ENCODE assay signal across 8 mouse cellular contexts in the genomic region with DNA sequence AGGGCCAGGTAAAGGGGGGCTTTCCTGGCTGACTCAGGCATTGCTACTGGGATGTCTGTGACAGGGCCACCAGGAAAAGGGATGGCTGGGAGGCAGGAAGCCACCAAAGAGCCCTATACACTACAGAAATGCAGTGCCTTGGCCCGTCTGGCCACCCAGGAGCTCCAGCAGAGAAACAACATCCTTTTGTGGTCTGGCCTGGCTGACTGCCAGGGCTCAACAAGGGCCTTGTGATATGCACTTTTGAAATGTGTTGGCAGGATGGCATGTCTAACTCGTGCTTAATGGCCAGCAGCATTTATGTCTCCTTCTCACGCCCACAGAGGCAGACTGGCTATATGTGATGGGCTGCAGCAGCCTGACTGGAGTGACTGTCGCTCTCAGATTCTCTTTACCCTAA.
DNase-seq lines count a peak whose midpoint lies in the region; ATAC-seq and TF ChIP-seq lines count a peak whose summit lies in the region.

No protein-coding gene starts in this region.

- H3K27me3 ChIP-seq in embryonic facial prominence, embryonic 11.5 days (ENCODE audit: control insufficient read depth, insufficient read depth, low read length) = no peaks in the 10 kb centered on the region
- no peaks in the 10 kb centered on the region for H3K27me3 ChIP-seq in lung, embryonic 15.5 days

- TF ChIP-seq CTCF in layer of hippocampus, adult 2 months (conservative IDR thresholded peaks at IDR 0.05) = no peak

- peak overlapping the region; percentile 69 for H3K27ac ChIP-seq in layer of hippocampus, adult 2 months
- no peak overlapping the region for H3K27ac ChIP-seq in embryonic facial prominence, embryonic 11.5 days (replicated peaks; ENCODE audit: low read depth, low read length)
- H3K27ac ChIP-seq in lung, embryonic 15.5 days = peak overlapping the region; percentile 79

- no peak overlapping the region for H3K9ac ChIP-seq in embryonic facial prominence, embryonic 11.5 days (replicated peaks; ENCODE audit: low read length)
- H3K9ac ChIP-seq in lung, embryonic 15.5 days = no peak overlapping the region

- no peaks in the 10 kb centered on the region for H3K4me1 ChIP-seq in embryonic facial prominence, embryonic 11.5 days (ENCODE audit: control insufficient read depth, insufficient read depth, low read length)
- peaks cover 45% of the 10 kb centered on the region for H3K4me1 ChIP-seq in lung, embryonic 15.5 days

- H3K4me3 ChIP-seq in layer of hippocampus, adult 2 months = no peak overlapping the region
- no peak overlapping the region for H3K4me3 ChIP-seq in embryonic facial prominence, embryonic 11.5 days (ENCODE audit: low read depth, low read length)
- H3K4me3 ChIP-seq in lung, embryonic 15.5 days = no peak overlapping the region

- no peak for ATAC-seq in embryonic facial prominence, embryonic 11.5 days (replicated peaks; ENCODE audit: insufficient number of reproducible peaks, low FRiP score, low TSS enrichment, low read depth)
- ATAC-seq in lung, embryonic 15.5 days (ENCODE audit: borderline replicate concordance, extremely low read depth, low FRiP score, low TSS enrichment) = peak; percentile 71

- 29% methylated on average over 4 of the region's 4 CpGs for WGBS in embryonic facial prominence, embryonic 11.5 days
- 10% methylated on average over 4 of the region's 4 CpGs for WGBS in lung, embryonic 15.5 days

- no peaks in the 10 kb centered on the region for H3K36me3 ChIP-seq in embryonic facial prominence, embryonic 11.5 days (replicated peaks; ENCODE audit: control insufficient read depth, insufficient read depth, low read depth, low read length)
- H3K36me3 ChIP-seq in lung, embryonic 15.5 days = no peaks in the 10 kb centered on the region

- H3K4me2 ChIP-seq in embryonic facial prominence, embryonic 11.5 days (ENCODE audit: low read depth, low read length) = no peak overlapping the region
- 0 out of 2 replicates have a peak overlapping the region, but pooled peaks have one; percentile 16 for H3K4me2 ChIP-seq in lung, embryonic 15.5 days

- no peak for DNase-seq in layer of hippocampus, adult 2 months (ENCODE audit: low spot score in 2 of 2)
- no peak for DNase-seq in layer of hippocampus, adult 8-10 months (ENCODE audit: low spot score in 2 of 2)
- DNase-seq in MEL-GATA-1-ER (ENCODE audit: extremely low read depth, low read depth) = peak; percentile 78
- DNase-seq in embryonic facial prominence, embryonic 11.5 days (ENCODE audit: low spot score) = peak; percentile 53
- DNase-seq in heart, postnatal 4 days = peak; percentile 67
- peak; percentile 96 for DNase-seq in retina, postnatal 1 day
- DNase-seq in testis, postnatal 14 days (ENCODE audit: low spot score) = no peak

- H3K9me3 ChIP-seq in embryonic facial prominence, embryonic 11.5 days (replicated peaks; ENCODE audit: control insufficient read depth, low read length) = no peaks in the 10 kb centered on the region
- no peaks in the 10 kb centered on the region for H3K9me3 ChIP-seq in lung, embryonic 15.5 days

Comparison
In these comparisons a context has a peak if more than half of its experiments do, and no peak if none do; other contexts are left out.
1. DNase-seq: peak in MEL-GATA-1-ER (single experiment), embryonic facial prominence, embryonic 11.5 days (single experiment), heart, postnatal 4 days (single experiment) and retina, postnatal 1 day (single experiment); none in layer of hippocampus, adult 2 months (0 of 2), layer of hippocampus, adult 8-10 months (0 of 2) and testis, postnatal 14 days (single experiment).